Mouse (Mus musculus): ENCODE results near the gene Tmem45a2. TPM values are rescaled to one million over a fixed set of nuclear protein-coding genes. Genes with fewer than 3 reads are reported as not detected.
A peak's percentile ranks its signal among the peaks of the same experiment; 100 is the strongest.

Tmem45a2 gene
- polyA plus RNA-seq, 1 experiment: 0.05 TPM

DNA sequence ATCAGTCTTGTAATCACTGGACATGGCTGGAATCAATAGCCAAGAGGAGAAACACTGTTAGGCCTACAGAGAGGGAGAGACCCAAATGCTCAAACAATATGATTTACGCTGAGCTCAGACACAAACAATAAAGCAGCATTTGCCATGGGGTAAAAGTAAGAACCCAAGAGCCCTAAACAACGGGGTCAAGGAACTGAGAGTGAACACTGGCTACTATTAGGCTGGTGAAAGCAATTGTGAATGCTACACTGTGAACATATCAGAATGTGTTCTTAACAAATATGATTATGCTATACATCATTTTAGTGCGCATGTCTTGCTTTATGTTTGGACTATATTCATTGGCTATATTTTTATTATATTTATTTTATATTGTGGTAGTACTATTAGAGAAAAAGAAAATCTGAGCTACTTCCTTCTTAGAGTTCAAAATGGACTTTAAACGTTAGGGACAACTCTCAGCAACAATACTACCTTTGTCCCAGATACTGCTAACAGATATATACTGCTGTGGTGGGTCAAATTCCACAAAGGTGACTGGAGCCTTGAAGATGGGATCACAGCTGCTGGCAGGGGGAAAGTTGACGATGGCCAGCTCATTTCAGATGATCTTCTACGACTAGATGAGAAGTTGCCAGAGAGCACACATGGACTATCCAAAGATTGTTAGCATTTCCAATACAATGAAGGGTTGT, 21.9 kb upstream of the Tmem45a2 start:
- H3K27me3 ChIP-seq (ENCODE audit: control insufficient read depth, insufficient read depth, low read length): no peaks in the 10 kb centered on the region
- no peaks in the 10 kb centered on the region for H3K4me1 ChIP-seq (ENCODE audit: control insufficient read depth, insufficient read depth, low read length)
- WGBS: 68% methylated on average over 6 of the region's 6 CpGs
- TF ChIP-seq CTCF (IDR thresholded peaks at IDR 0.05; ENCODE audit: borderline replicate concordance, insufficient read depth, low read depth, low read length) (no peak), POLR2A (IDR thresholded peaks at IDR 0.05; ENCODE audit: borderline replicate concordance, insufficient read depth, low read length) (no peak)
- no peak overlapping the region for H3K4me3 ChIP-seq (replicated peaks; ENCODE audit: insufficient read depth, low read depth, low read length)
- H3K27ac ChIP-seq (ENCODE audit: insufficient read depth, low read length): no peak overlapping the region
- no peak for DNase-seq

DNA sequence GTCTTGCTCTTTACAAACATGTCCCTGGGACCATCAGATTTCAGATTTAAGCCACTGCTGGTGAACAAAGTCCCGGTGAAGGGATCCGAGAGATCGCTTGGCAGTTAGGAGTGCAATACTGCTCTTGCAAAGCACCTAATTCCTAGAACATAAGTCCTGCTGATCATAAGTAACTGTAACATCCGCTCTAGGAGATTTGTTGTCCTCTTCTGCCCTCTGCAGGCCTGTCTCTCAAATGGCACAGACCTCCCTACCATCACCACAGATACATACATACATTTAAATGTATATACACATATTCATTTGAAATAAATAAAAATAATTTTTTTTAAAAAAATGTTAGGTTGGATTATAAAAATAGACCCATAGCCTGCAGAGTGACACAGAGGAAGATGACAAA, 21.3 kb upstream of the Tmem45a2 start:
- no peaks in the 10 kb centered on the region for H3K4me1 ChIP-seq (ENCODE audit: control insufficient read depth, insufficient read depth, low read length)
- no peak overlapping the region for H3K27ac ChIP-seq (ENCODE audit: insufficient read depth, low read length)
- DNase-seq: peak; percentile 10 to 17
- TF ChIP-seq CTCF (IDR thresholded peaks at IDR 0.05; ENCODE audit: borderline replicate concordance, insufficient read depth, low read depth, low read length): peak; percentile 60; the same call in 1 of the 2 replicates
- no peak for TF ChIP-seq POLR2A (IDR thresholded peaks at IDR 0.05; ENCODE audit: borderline replicate concordance, insufficient read depth, low read length)
- H3K4me3 ChIP-seq (replicated peaks; ENCODE audit: insufficient read depth, low read depth, low read length): no peak overlapping the region
- H3K27me3 ChIP-seq (ENCODE audit: control insufficient read depth, insufficient read depth, low read length): no peaks in the 10 kb centered on the region
- 35% methylated on average over 4 of the region's 4 CpGs for WGBS

- WGBS: 84% methylated on average over 4 of the region's 4 CpGs
- no peaks in the 10 kb centered on the region for H3K4me1 ChIP-seq (ENCODE audit: control insufficient read depth, insufficient read depth, low read length)
- no peak overlapping the region for H3K27ac ChIP-seq (ENCODE audit: insufficient read depth, low read length)
- no peak for TF ChIP-seq CTCF (IDR thresholded peaks at IDR 0.05; ENCODE audit: borderline replicate concordance, insufficient read depth, low read depth, low read length)
- TF ChIP-seq POLR2A (IDR thresholded peaks at IDR 0.05; ENCODE audit: borderline replicate concordance, insufficient read depth, low read length): no peak
- no peak overlapping the region for H3K4me3 ChIP-seq (replicated peaks; ENCODE audit: insufficient read depth, low read depth, low read length)
- no peaks in the 10 kb centered on the region for H3K27me3 ChIP-seq (ENCODE audit: control insufficient read depth, insufficient read depth, low read length)
- DNase-seq: no peak
Observed at GRCm38 (mm10) chr16:57079577-57079976, 8.4 kb upstream of the Tmem45a2 start.

DNA sequence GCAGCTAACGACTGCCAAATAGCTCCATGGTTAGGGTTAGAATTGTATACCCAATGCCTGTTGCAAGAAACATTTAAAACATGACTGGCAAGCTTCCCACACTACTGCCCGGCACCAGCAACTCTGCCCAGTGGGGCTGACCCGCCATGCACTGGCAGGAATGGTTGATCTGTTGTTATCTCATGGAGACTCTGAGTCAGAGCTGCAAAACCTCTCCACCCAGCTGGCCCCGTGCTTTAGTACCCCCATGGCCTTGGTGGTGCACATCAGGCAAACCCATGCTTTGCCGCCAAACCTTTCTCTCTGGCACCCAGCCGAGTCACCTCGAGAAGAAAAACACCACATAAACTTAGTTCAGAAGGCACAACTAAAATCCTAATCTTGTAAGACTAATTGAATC, 4.8 kb upstream of the Tmem45a2 start:
- TF ChIP-seq POLR2A (IDR thresholded peaks at IDR 0.05; ENCODE audit: borderline replicate concordance, insufficient read depth, low read length) (no peak), CTCF (IDR thresholded peaks at IDR 0.05; ENCODE audit: borderline replicate concordance, insufficient read depth, low read depth, low read length) (no peak)
- H3K4me3 ChIP-seq (replicated peaks; ENCODE audit: insufficient read depth, low read depth, low read length): no peak overlapping the region
- WGBS: 55% methylated on average over 7 of the region's 7 CpGs

DNA sequence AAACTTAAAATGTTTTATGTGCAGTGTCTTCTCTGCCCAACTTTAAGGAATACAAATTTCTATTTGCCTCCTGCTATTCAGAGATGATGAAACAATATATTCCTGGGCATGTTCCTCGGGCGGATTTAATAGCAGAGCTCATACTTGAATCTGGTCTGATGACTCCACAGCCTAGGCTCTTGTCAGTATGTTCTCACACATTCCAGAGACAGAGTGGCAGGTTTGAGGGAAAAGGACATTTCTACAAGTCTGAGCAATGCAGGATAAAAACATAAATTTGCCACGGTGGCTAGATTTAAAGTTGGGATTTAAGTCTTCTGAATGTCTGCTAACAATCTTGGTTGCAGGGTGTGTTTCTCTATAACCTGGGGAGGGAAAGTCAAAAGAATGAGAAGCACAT, 9.1 kb downstream of the Tmem45a2 start:
- H3K4me1 ChIP-seq (ENCODE audit: control insufficient read depth, insufficient read depth, low read length): no peaks in the 10 kb centered on the region
- TF ChIP-seq CTCF (IDR thresholded peaks at IDR 0.05; ENCODE audit: borderline replicate concordance, insufficient read depth, low read depth, low read length) (no peak), POLR2A (IDR thresholded peaks at IDR 0.05; ENCODE audit: borderline replicate concordance, insufficient read depth, low read length) (no peak)
- 96% methylated on average over 3 of the region's 3 CpGs for WGBS
- no peak for DNase-seq
- no peaks in the 10 kb centered on the region; the same call in 1 of the 2 replicates for H3K27me3 ChIP-seq (ENCODE audit: control insufficient read depth, insufficient read depth, low read length)
- no peak overlapping the region for H3K4me3 ChIP-seq (replicated peaks; ENCODE audit: insufficient read depth, low read depth, low read length)
- H3K27ac ChIP-seq (ENCODE audit: insufficient read depth, low read length): no peak overlapping the region

More for the DNA sequence above, 4.8 kb upstream of the Tmem45a2 start:
- no peak overlapping the region for H3K27ac ChIP-seq (ENCODE audit: insufficient read depth, low read length)
- no peaks in the 10 kb centered on the region for H3K27me3 ChIP-seq (ENCODE audit: control insufficient read depth, insufficient read depth, low read length)
- DNase-seq: no peak
- H3K4me1 ChIP-seq (ENCODE audit: control insufficient read depth, insufficient read depth, low read length): no peaks in the 10 kb centered on the region

DNA sequence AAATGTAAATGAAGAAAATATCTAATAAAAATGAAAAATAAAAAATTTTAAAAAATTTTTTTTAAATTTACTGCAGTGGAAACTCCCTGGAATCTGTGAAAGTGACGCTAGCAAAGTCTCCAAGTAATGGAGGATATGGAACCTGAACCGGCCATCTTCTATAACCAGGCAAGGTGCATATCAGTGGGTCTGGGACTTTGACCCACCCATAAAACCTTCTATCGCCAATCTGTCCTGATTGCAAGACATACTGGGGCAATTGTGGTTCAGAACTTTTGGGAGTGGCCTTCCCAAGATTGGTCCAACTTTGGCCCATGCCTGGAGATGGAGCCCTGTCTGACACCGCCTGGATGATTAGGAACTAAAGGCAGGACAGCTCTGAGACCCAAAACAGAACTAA, 14.2 kb downstream of the Tmem45a2 start:
- Histone ChIP-seq H3K4me1 (ENCODE audit: control insufficient read depth, insufficient read depth, low read length) (no peaks in the 10 kb centered on the region), H3K27me3 (ENCODE audit: control insufficient read depth, insufficient read depth, low read length) (no peaks in the 10 kb centered on the region), H3K4me3 (replicated peaks; ENCODE audit: insufficient read depth, low read depth, low read length) (no peak overlapping the region), H3K27ac (ENCODE audit: insufficient read depth, low read length) (no peak overlapping the region)
- no peak for DNase-seq
- TF ChIP-seq CTCF (IDR thresholded peaks at IDR 0.05; ENCODE audit: borderline replicate concordance, insufficient read depth, low read depth, low read length) (no peak), POLR2A (IDR thresholded peaks at IDR 0.05; ENCODE audit: borderline replicate concordance, insufficient read depth, low read length) (no peak)
- WGBS: 89% methylated on average over 4 of the region's 4 CpGs

GRCm38 (mm10) chr16:57049974-57050373, 21.2 kb downstream of the Tmem45a2 start:
- no peak for DNase-seq
- no peak overlapping the region for H3K4me3 ChIP-seq (replicated peaks; ENCODE audit: insufficient read depth, low read depth, low read length)
- WGBS: 89% methylated on average over 3 of the region's 3 CpGs
- no peaks in the 10 kb centered on the region for H3K27me3 ChIP-seq (ENCODE audit: control insufficient read depth, insufficient read depth, low read length)
- H3K27ac ChIP-seq (ENCODE audit: insufficient read depth, low read length): no peak overlapping the region
- TF ChIP-seq CTCF (IDR thresholded peaks at IDR 0.05; ENCODE audit: borderline replicate concordance, insufficient read depth, low read depth, low read length): no peak
- TF ChIP-seq POLR2A (IDR thresholded peaks at IDR 0.05; ENCODE audit: borderline replicate concordance, insufficient read depth, low read length): no peak
- no peaks in the 10 kb centered on the region for H3K4me1 ChIP-seq (ENCODE audit: control insufficient read depth, insufficient read depth, low read length)

- no peak for DNase-seq
- TF ChIP-seq CTCF (IDR thresholded peaks at IDR 0.05; ENCODE audit: borderline replicate concordance, insufficient read depth, low read depth, low read length) (no peak), POLR2A (IDR thresholded peaks at IDR 0.05; ENCODE audit: borderline replicate concordance, insufficient read depth, low read length) (no peak)
- Histone ChIP-seq H3K4me3 (replicated peaks; ENCODE audit: insufficient read depth, low read depth, low read length) (no peak overlapping the region), H3K27me3 (ENCODE audit: control insufficient read depth, insufficient read depth, low read length) (no peaks in the 10 kb centered on the region), H3K4me1 (ENCODE audit: control insufficient read depth, insufficient read depth, low read length) (no peaks in the 10 kb centered on the region), H3K27ac (ENCODE audit: insufficient read depth, low read length) (no peak overlapping the region)
- WGBS: 70% methylated on average over 5 of the region's 5 CpGs
Observed at GRCm38 (mm10) chr16:57038600-57038999, 32.6 kb downstream of the Tmem45a2 start.

Data from cerebellum, adult 2 months (tissue).